Mouse (Mus musculus) 416B (cell line): Measurements from ENCODE around the gene Gemin5.
A peak's percentile ranks its signal among the peaks of the same experiment; 100 is the strongest.
"Not testable (repeated sequence)": the region's sequence is repeated elsewhere in the genome, so short reads cannot be mapped to it uniquely, and the experiment has no call there.

ENCODE experiments used
- DNase-seq: peaks from one replicate; pipeline ENCODE4 v3.0.0; 2011; ENCODE audit warnings: low read depth

Gene Gemin5

GRCm38 (mm10) chr11:58168167-58168915 lies at the start of gene Gemin5:
Gemin5 (minus strand) TSS chr11:58168539.
- peak; percentile 86 for DNase-seq

GRCm38 (mm10) chr11:58216823-58217222 lies 48.5 kb upstream of the Gemin5 start:
- DNase-seq, result peak; percentile 22

GRCm38 (mm10) chr11:58215814-58216213 lies 47.5 kb upstream of the Gemin5 start:
- DNase-seq, result no peak

- DNase-seq, result not testable (repeated sequence)
Measured at GRCm38 (mm10) chr11:58215049-58215430, 46.7 kb upstream of the Gemin5 start.

GRCm38 (mm10) chr11:58214391-58215048 lies 46.2 kb upstream of the Gemin5 start:
- DNase-seq, result peak; percentile 88

GRCm38 (mm10) chr11:58213673-58214342 lies 45.5 kb upstream of the Gemin5 start:
- DNase-seq, result no peak

GRCm38 (mm10) chr11:58211682-58212067 lies 43.3 kb upstream of the Gemin5 start:
- DNase-seq, result no peak

GRCm38 (mm10) chr11:58211062-58211681 lies 42.8 kb upstream of the Gemin5 start:
- no peak for DNase-seq

- no peak for DNase-seq
Measured at GRCm38 (mm10) chr11:58210321-58210886, 42.1 kb upstream of the Gemin5 start.

- DNase-seq, result no peak
Measured at GRCm38 (mm10) chr11:58201052-58201451, 32.7 kb upstream of the Gemin5 start.

- no peak for DNase-seq
Measured at GRCm38 (mm10) chr11:58200226-58200625, 31.9 kb upstream of the Gemin5 start.

- peak; percentile 74 for DNase-seq
Measured at GRCm38 (mm10) chr11:58199229-58200037, 31.1 kb upstream of the Gemin5 start, which contains the start of the genes Igtp and Irgm2. Igtp (plus strand) TSS chr11:58199556. Irgm2 (plus strand) TSS chr11:58199618.

GRCm38 (mm10) chr11:58198663-58199062 lies 30.3 kb upstream of the Gemin5 start:
- DNase-seq, result no peak

GRCm38 (mm10) chr11:58193860-58194520 lies 25.7 kb upstream of the Gemin5 start:
- no peak for DNase-seq

GRCm38 (mm10) chr11:58193326-58193725 lies 25.0 kb upstream of the Gemin5 start:
- DNase-seq, result no peak

GRCm38 (mm10) chr11:58189675-58190074 lies 21.3 kb upstream of the Gemin5 start:
- no peak for DNase-seq

GRCm38 (mm10) chr11:58183579-58183978 lies 15.2 kb upstream of the Gemin5 start:
- no peak for DNase-seq

GRCm38 (mm10) chr11:58180756-58181155 lies 12.4 kb upstream of the Gemin5 start:
- DNase-seq, result no peak

GRCm38 (mm10) chr11:58179986-58180385 lies 11.6 kb upstream of the Gemin5 start:
- DNase-seq, result not testable (repeated sequence)

GRCm38 (mm10) chr11:58179563-58179962 lies 11.2 kb upstream of the Gemin5 start:
- peak; percentile 95 for DNase-seq
